Mouse (Mus musculus) embryonic fibroblast, embryonic 13.5 days (primary cell): Measurements from ENCODE around the gene Ccdc181. TPM values are rescaled to one million over a fixed set of nuclear protein-coding genes. Genes with fewer than 3 reads are reported as not detected.
A peak's percentile ranks its signal among the peaks of the same experiment; 100 is the strongest.

Experiments used
- H3K27ac ChIP-seq: 2 replicates; pipeline ENCODE4 v1.5.1; 2012; ENCODE audit warnings: low read length, control low read depth, inconsistent platforms; ENCODE audit not compliant: insufficient read depth
- H3K4me1 ChIP-seq: 2 replicates; pipeline ENCODE4 v1.6.1; 2011; ENCODE audit warnings: low read length; ENCODE audit not compliant: control insufficient read depth, insufficient read depth
- H3K4me3 ChIP-seq: 2 replicates; pipeline ENCODE4 v1.5.1; 2011; ENCODE audit warnings: mild to moderate bottlenecking, control low read depth, low read length; ENCODE audit not compliant: insufficient read depth
- CTCF ChIP-seq: IDR thresholded peaks from 2 replicates; pipeline ENCODE4 v1.5.1; 2011; ENCODE audit warnings: mild to moderate bottlenecking, control low read depth, low read length, moderate library complexity, borderline replicate concordance; ENCODE audit not compliant: insufficient read depth
- POLR2A ChIP-seq: IDR thresholded peaks from 2 replicates; pipeline ENCODE4 v1.6.1; 2011; ENCODE audit warnings: low read depth, mild to moderate bottlenecking, control low read depth, low read length, moderate library complexity
- polyA plus RNA-seq: library from polyadenylated mRNA; stranded (reverse); fragments of >200 nt; gene quantifications from 2 replicates; pipeline ENCODE4 v1.2.4, GENCODE M21; 2011; ENCODE audit warnings: low read depth; ENCODE audit not compliant: missing spikeins, insufficient read length

Gene Ccdc181
- polyA plus RNA-seq, 1 experiment: 8.8 TPM

DNA sequence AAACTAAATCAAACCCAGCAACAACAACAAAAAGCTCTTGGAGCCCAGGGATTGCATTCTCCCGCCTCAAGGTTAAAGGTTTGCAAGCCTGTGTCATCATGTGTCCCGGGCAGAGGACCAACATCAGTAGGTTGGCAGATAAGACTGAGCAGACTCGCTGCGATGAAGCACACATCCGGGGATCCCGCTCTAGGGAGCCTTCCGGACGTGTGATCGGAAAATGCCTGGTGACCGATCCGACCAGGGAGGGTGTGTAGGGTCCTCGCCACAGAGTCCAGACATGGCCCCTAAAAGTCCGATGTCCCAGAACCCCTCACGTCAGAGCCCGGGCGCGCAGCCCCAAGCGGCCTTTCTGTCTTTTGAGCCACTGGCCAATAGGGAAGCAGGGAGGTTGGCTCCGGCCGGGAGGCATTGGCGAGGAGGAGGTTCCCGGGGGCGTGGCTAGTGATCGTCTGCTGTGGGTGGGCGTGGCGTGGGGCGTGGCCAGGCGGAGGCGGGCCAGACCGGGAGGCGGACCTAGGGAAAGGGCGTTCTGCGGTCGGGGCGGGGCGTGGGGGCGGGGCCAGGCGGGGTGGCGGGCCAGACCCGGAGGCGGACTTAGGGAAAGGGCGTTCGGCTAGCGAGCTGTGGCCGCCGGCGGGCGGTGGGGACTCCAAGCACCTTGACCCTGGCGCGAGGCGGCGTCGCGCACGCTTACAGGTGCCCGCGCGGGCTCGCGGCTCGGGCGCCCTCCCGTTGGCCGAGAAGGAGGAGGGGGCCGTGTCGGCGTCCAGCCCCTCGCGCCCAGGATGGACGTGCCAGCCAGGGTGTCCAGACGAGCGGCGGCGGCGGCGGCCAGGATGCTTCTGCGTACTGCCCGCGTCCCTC lies 26.7 kb upstream of the Ccdc181 start, which contains the start of gene Slc19a2:
Gene Slc19a2 (plus strand): TSS at position 582 of the 867 bp plus-strand sequence.
- Histone ChIP-seq H3K27ac (peak within 1 kb of the TSS; percentile 72), H3K4me3 (peak within 1 kb of the TSS; percentile 90), H3K4me1 (peaks cover 4% of the 10 kb centered on the region; the same call in 1 of the 2 replicates)
- TF ChIP-seq POLR2A: peak; percentile 89
- TF ChIP-seq CTCF: no peak

DNA sequence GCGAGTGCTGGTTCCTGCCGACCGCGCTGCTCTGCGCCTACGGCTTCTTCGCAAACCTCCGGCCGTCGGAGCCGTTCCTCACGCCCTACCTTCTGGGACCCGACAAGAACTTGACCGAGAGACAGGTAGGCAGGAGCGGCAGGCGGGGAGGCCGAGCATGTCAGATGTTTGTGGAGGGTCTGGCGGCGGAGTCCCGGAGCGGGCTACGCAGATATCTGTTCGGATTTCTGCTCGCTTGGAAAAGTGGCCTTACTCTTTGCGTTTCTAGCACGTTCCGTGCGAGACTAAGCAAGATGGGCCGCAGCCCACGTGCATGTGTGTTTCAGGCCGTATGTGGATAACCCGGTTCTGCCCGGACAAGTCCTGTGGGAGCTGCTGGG lies 26.1 kb upstream of the Ccdc181 start:
- H3K27ac ChIP-seq: peak overlapping the region; percentile 39
- peaks cover 4% of the 10 kb centered on the region; the same call in 1 of the 2 replicates for H3K4me1 ChIP-seq
- peak overlapping the region; percentile 90 for H3K4me3 ChIP-seq
- TF ChIP-seq CTCF: no peak
- TF ChIP-seq POLR2A: no peak; the same call in 1 of the 2 replicates

- Histone ChIP-seq H3K4me3 (peak overlapping the region; percentile 90), H3K27ac (no peak overlapping the region), H3K4me1 (peaks cover 4% of the 10 kb centered on the region; the same call in 1 of the 2 replicates)
- TF ChIP-seq POLR2A (no peak), CTCF (no peak)
These were observed 24.8 kb upstream of the Ccdc181 start for GRCm38 (mm10) chr1:164250391-164251150.

DNA sequence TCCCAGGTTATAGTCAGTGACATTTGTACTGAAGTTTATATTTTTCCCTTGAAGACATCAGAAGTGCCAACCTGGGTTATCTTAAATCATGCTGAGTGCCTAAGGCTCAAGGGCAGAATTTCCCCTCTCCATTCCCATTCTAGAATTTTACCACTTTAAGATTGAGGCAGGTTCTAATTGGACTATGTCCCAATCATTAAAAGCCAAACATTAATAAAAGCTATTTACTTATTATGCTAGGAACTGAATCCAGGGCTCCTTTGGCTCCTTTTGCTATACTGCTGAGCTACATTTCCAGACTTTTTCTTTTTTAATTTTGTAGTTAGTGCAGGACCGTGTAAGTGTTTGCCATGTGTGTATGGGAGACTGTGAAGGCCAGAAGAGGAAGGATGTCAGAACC lies 23.9 kb upstream of the Ccdc181 start:
- Histone ChIP-seq H3K27ac (no peak overlapping the region), H3K4me3 (no peak overlapping the region; the same call in 1 of the 2 replicates)
- TF ChIP-seq CTCF: no peak

GRCm38 (mm10) chr1:164252551-164252950 lies 22.8 kb upstream of the Ccdc181 start:
- Histone ChIP-seq H3K4me3 (no peak overlapping the region), H3K4me1 (peaks cover 3% of the 10 kb centered on the region; the same call in 1 of the 2 replicates), H3K27ac (no peak overlapping the region)
- TF ChIP-seq CTCF (no peak), POLR2A (no peak)

More for the DNA sequence above, 23.9 kb upstream of the Ccdc181 start:
- peaks cover 4% of the 10 kb centered on the region; the same call in 1 of the 2 replicates for H3K4me1 ChIP-seq

GRCm38 (mm10) chr1:164254836-164255235 lies 20.5 kb upstream of the Ccdc181 start:
- Histone ChIP-seq H3K27ac (no peak overlapping the region), H3K4me1 (no peaks in the 10 kb centered on the region; the same call in 1 of the 2 replicates), H3K4me3 (no peak overlapping the region)
- TF ChIP-seq POLR2A (no peak), CTCF (no peak)

DNA sequence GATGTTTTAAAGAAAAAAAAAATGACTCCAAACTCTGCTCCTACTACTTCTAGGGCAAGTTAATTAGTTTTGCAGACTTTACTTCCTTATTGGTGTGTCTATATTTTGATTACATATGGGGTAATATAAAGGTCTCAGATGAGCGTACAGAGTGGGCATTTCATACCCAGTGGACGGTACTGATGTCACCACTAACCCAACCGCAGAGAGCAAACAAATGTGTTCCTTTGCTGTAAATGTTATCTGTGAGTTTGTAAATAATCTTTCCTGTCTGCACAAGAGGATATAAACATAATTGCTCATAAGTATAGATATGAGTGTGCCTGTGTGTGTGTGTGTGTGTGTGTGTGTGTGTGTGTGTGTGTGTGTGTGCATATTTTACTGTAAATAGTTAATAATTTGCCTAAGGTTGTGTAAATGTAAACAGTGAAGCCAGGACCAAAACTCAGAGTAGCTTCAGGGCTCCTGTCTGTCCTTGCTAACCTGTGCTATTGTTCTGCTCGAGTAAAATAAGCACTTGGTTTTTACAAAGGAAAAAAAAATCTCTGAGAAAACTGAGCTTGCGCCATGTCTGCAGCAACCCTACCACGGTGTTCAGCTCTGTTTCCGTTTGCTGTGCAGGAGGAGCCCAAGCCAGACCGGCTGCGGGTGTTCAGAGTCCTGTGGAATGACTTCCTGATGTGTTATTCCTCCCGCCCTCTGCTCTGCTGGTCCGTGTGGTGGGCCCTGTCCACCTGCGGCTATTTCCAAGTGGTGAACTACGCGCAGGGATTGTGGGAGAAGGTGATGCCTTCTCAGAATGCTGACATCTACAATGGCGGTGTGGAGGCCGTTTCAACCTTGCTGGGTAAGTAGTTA lies 15.0 kb upstream of the Ccdc181 start:
- TF ChIP-seq POLR2A (no peak), CTCF (no peak)
- Histone ChIP-seq H3K4me3 (no peak overlapping the region), H3K27ac (no peak overlapping the region), H3K4me1 (peaks cover 2% of the 10 kb centered on the region; the same call in 1 of the 2 replicates)

DNA sequence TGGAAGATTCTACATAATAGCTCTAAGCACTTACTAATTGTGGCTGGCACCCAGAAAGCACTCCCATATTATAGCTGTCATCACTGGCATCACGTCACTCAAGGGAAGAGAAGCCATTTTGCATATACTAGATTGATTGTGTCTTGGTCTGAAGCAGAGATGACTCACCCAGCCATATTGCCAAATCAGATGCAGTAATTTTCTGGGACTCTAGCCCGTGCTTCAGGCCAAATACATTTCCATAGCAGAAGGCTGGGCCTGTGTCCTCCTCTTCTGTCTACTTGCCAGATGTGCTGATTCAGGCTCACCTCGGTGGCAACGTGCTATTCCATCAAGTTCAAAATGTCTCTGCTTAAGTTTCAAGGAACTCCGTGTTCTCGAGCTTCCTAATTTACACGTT lies 13.8 kb upstream of the Ccdc181 start:
- H3K27ac ChIP-seq: no peak overlapping the region
- no peak overlapping the region for H3K4me3 ChIP-seq
- TF ChIP-seq CTCF (no peak), POLR2A (no peak)
- H3K4me1 ChIP-seq: peaks cover 2% of the 10 kb centered on the region; the same call in 1 of the 2 replicates

- no peak for TF ChIP-seq CTCF
- TF ChIP-seq POLR2A: no peak
- Histone ChIP-seq H3K4me3 (no peak overlapping the region), H3K27ac (no peak overlapping the region), H3K4me1 (no peaks in the 10 kb centered on the region; the same call in 1 of the 2 replicates)
These were observed 4.4 kb upstream of the Ccdc181 start for GRCm38 (mm10) chr1:164270941-164271340.
